Mouse (Mus musculus) brain, embryonic 14.5 days (tissue): ENCODE measurements at regions not wholly inside any gene's neighbourhood (a gene's known extent, or its start where the extent isn't known, plus 50 kb on each side); places are given as distances from the start of the nearest gene placed in this dataset.
A peak's percentile ranks its signal among the peaks of the same experiment; 100 is the strongest.
"Not testable (repeated sequence)": the region's sequence is repeated elsewhere in the genome, so short reads cannot be mapped to it uniquely, and the experiment has no call there.

ENCODE experiments used
- DNase-seq: peaks from one replicate; pipeline ENCODE4 v3.0.0-alpha.2; 2011; ENCODE audit warnings: low read depth
- CTCF ChIP-seq: fragments of 200-500 bp; IDR thresholded peaks from 2 replicates; pipeline ENCODE4 v1.5.1; 2012; ENCODE audit warnings: inconsistent platforms, mild to moderate bottlenecking, moderate library complexity, borderline replicate concordance; ENCODE audit not compliant: insufficient read depth, insufficient read length; ENCODE audit errors: extremely low read depth
- POLR2A ChIP-seq: fragments of 200-500 bp; IDR thresholded peaks from 2 replicates; pipeline ENCODE4 v1.6.1; 2012; ENCODE audit warnings: mild to moderate bottlenecking, inconsistent platforms, borderline replicate concordance; ENCODE audit not compliant: poor library complexity, insufficient read depth, insufficient read length, severe bottlenecking; ENCODE audit errors: extremely low read depth

DNA sequence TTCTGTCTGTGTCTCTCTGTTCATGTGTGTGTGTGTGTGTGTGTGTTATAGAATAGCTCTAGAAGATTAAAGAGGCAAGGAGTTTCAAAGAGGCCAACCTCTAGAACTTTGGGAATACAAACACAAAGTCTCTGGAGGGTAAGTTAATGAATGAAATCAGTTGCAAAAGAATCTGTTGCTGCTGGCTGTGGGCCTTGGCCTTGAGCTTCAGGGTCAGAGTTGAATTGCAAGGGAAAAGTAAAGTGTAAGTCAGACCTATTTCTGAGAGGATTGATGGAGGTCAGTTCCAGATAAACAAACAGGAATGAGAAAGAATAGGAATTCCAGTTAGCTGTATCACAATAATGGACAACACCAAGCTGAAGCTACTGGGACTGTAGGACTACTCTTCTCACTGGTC is 250.9 kb downstream of the Gm11232 start:
- DNase-seq = no peak
- TF ChIP-seq POLR2A (no peak), CTCF (no peak)

DNA sequence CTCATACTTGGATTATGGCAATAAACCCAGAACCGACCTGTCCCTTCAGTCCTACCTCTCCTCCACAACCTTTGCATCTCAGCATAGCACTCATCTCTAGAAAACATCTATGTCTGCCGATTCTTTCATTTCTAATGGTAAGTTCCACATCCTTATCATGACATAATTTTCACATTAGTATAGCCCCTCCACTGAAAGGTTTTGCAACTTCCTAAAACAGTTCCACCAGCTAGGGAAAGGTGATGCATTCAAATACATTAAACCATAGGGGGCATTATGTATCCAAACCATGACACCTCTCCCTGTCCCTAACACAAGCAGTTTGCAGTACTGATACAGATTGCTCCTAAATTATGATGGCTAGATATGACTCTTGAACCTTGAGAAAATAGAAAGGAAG is 268.0 kb downstream of the Gm11232 start:
- TF ChIP-seq CTCF = no peak
- no peak for TF ChIP-seq POLR2A
- DNase-seq = no peak

DNA sequence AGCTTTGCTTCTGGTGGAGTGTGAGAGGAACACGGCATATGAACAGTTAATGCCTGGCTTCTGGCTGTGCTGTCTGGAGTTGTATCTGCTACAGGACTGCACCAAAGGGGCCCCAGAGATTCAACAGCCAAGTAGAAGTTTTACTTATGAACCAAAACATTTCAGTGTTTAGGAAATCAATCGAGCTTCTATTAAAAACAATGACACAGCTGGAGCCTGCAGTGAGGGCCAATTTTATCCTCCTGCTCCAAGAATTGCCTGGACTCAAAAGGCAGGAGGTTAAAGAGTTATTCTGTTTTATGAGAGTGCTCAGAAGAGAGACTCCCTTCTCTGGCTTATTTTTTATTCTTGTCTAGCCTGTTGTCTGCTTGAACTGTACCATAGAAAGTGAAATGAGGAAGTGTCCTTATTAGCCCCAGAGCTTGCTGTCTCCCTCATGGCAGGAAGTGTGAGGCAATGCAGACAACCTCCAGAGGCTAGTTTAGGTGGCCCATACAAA is 269.1 kb downstream of the Gm11232 start:
- DNase-seq = peak; percentile 67
- no peak for TF ChIP-seq CTCF
- no peak for TF ChIP-seq POLR2A

DNA sequence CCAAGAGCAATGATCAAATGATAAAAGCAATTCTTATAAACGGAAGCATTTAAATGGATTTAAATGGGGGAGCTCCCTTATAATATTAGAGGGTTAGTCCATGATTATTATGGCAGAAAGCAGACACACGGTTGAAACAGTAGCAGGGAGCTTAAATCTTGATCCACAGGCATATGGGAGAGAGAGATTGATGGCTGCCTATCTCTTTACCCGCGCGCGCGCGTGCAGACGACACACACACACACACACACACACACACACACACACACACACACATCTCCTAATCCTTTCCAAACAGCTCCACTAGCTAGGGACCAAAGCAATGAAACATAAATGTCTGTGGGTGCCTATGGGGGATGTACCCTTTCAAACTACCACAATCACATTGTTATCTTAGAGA is 269.7 kb downstream of the Gm11232 start:
- TF ChIP-seq CTCF (no peak), POLR2A (no peak)
- DNase-seq = no peak

- no peak for TF ChIP-seq POLR2A
- no peak for TF ChIP-seq CTCF
- DNase-seq = no peak
Measured at GRCm38 (mm10) chr4:71480960-71481359, 276.8 kb downstream of the Gm11232 start.

- no peak for DNase-seq
- TF ChIP-seq CTCF (no peak), POLR2A (no peak)
Measured at GRCm38 (mm10) chr4:71470580-71470979, 287.2 kb downstream of the Gm11232 start.

- TF ChIP-seq CTCF (no peak), POLR2A (no peak)
- DNase-seq = peak; percentile 81
Measured at GRCm38 (mm10) chr4:71454811-71455210, 303.0 kb downstream of the Gm11232 start.

- DNase-seq = no peak
- TF ChIP-seq CTCF = no peak
- TF ChIP-seq POLR2A = no peak
Measured at GRCm38 (mm10) chr4:71453499-71453898, 304.3 kb downstream of the Gm11232 start.

GRCm38 (mm10) chr4:71446461-71446860 is 311.3 kb downstream of the Gm11232 start:
- DNase-seq = peak; percentile 34
- TF ChIP-seq CTCF (no peak), POLR2A (no peak)

GRCm38 (mm10) chr4:71431245-71431929 is 326.4 kb downstream of the Gm11232 start:
- TF ChIP-seq POLR2A (no peak), CTCF (no peak)

GRCm38 (mm10) chr4:71422121-71422520 is 335.6 kb downstream of the Gm11232 start:
- DNase-seq = not testable (repeated sequence)

More at GRCm38 (mm10) chr4:71431245-71431929, 326.4 kb downstream of the Gm11232 start:
- no peak for DNase-seq

DNA sequence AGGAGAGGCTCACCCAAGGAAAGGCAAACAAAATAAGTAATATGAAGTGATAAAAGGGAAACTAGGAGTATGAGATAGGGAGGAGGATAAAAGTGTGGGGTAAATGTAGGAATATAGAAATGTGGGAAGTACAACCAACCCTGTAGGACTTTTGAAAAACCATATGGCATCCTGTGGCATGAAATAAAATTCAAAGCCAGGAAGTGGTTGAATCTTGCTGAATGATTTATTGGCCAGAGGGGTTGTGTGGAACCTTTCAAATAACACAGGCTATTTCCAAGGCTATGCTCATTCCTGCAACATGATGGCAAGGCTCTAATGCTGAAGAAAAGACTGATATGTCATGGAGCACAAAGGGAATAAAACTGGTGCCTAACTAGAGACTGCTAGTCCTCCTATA is 347.9 kb downstream of the Gm11232 start:
- no peak for TF ChIP-seq CTCF

More for the DNA sequence above, 347.9 kb downstream of the Gm11232 start:
- DNase-seq = no peak
